Mouse (Mus musculus) myocyte (in vitro differentiated cells): ENCODE data around the gene Pate1. TPM values are rescaled to one million over a fixed set of nuclear protein-coding genes. Genes with fewer than 3 reads are reported as not detected.

ENCODE experiments used
- H3K27me3 ChIP-seq: one replicate; pipeline ENCODE4 v1.6.1; 2011; ENCODE audit not compliant: control insufficient read depth, insufficient read depth, insufficient read length
- H3K36me3 ChIP-seq: one replicate; pipeline ENCODE4 v1.6.1; 2011; ENCODE audit not compliant: control insufficient read depth, insufficient read depth
- H3K4me2 ChIP-seq: one replicate; pipeline ENCODE4 v1.6.1; 2011; ENCODE audit warnings: low read depth, control low read depth
- H3K4me3 ChIP-seq: one replicate; pipeline ENCODE4 v1.5.1; 2011; ENCODE audit warnings: mild to moderate bottlenecking, control low read depth, moderate library complexity
- H3K79me2 ChIP-seq: one replicate; pipeline ENCODE4 v1.6.1; 2011; ENCODE audit not compliant: control insufficient read depth, insufficient read depth
- H3ac ChIP-seq: one replicate; pipeline ENCODE4 v1.6.1; 2011; ENCODE audit not compliant: control insufficient read depth, insufficient read length
- CEBPB ChIP-seq: IDR thresholded peaks from 2 replicates; pipeline ENCODE4 v1.6.1; 2011; ENCODE audit warnings: mild to moderate bottlenecking, moderate library complexity; ENCODE audit not compliant: poor library complexity, insufficient read depth, severe bottlenecking
- E2F4 ChIP-seq: IDR thresholded peaks from one replicate; pipeline ENCODE4 v1.6.1; 2011; ENCODE audit warnings: mild to moderate bottlenecking, control low read depth, moderate library complexity; ENCODE audit not compliant: insufficient read depth
- MAX ChIP-seq: IDR thresholded peaks from one replicate; pipeline ENCODE4 v1.6.1; 2011; ENCODE audit warnings: low read depth, mild to moderate bottlenecking, control low read depth
- MYOD1 ChIP-seq, 3 experiments: IDR thresholded peaks; one replicate each; pipeline ENCODE4 v1.6.1; 2011; ENCODE audit warnings: control low read depth in 2 of 3, low read depth in 2 of 3, mild to moderate bottlenecking in 2 of 3, moderate library complexity in 1 of 3; ENCODE audit not compliant: insufficient read length in 2 of 3, control insufficient read depth in 1 of 3
- MYOG ChIP-seq, 3 experiments: IDR thresholded peaks; one replicate each; pipeline ENCODE4 v1.6.1; 2011; ENCODE audit warnings: control low read depth in 2 of 3, low read depth in 2 of 3, mild to moderate bottlenecking in 2 of 3; ENCODE audit not compliant: insufficient read length in 2 of 3, control insufficient read depth in 1 of 3, insufficient read depth in 1 of 3
- POLR2A ChIP-seq: IDR thresholded peaks from one replicate; pipeline ENCODE4 v1.6.1; 2011; ENCODE audit warnings: low read depth, mild to moderate bottlenecking, control low read depth, moderate library complexity; ENCODE audit not compliant: insufficient read length
- POLR2AphosphoS2 ChIP-seq: IDR thresholded peaks from one replicate; pipeline ENCODE4 v1.6.1; 2011; ENCODE audit warnings: low read depth, control low read depth; ENCODE audit not compliant: insufficient read length
- REST ChIP-seq: IDR thresholded peaks from one replicate; pipeline ENCODE4 v1.6.1; 2011; ENCODE audit warnings: mild to moderate bottlenecking, control low read depth, moderate library complexity; ENCODE audit not compliant: insufficient read depth, insufficient read length
- SRF ChIP-seq: IDR thresholded peaks from one replicate; pipeline ENCODE4 v1.6.1; 2011; ENCODE audit warnings: low read depth; ENCODE audit not compliant: control insufficient read depth, insufficient read length
- TCF12 ChIP-seq: IDR thresholded peaks from one replicate; pipeline ENCODE4 v1.6.1; 2011; ENCODE audit warnings: mild to moderate bottlenecking, control low read depth; ENCODE audit not compliant: poor library complexity, insufficient read depth, severe bottlenecking
- TCF3 ChIP-seq: IDR thresholded peaks from one replicate; pipeline ENCODE4 v1.6.1; 2011; ENCODE audit warnings: low read depth, control low read depth; ENCODE audit not compliant: insufficient read length
- USF1 ChIP-seq: IDR thresholded peaks from one replicate; pipeline ENCODE4 v1.6.1; 2011; ENCODE audit warnings: low read depth, mild to moderate bottlenecking, control low read depth, moderate library complexity
- polyA plus RNA-seq: library from polyadenylated mRNA; unstranded; fragments of >200 nt; fragmentation: generic; extraction: Trizol; gene quantifications from one replicate; pipeline ENCODE4 v1.2.1, GENCODE M21; 2012; ENCODE audit warnings: missing spikeins

Gene Pate1
- polyA plus RNA-seq, result 0.13 TPM

GRCm38 (mm10) chr9:35687013-35687412 is at the start of gene Pate1:
Gene Pate1 (minus strand): TSS chr9:35687390.
- TF ChIP-seq TCF12 (no peak), MYOD1 (IDR thresholded peaks at IDR 0.05; ENCODE audit: control insufficient read depth in 1 of 3, insufficient read length in 2 of 3, low read depth in 2 of 3) (peak in 1 of 3 experiments; percentile 23), CEBPB (peak; percentile 89)
- Histone ChIP-seq H3K27me3 (no peaks in the 10 kb centered on the region), H3ac (no peak within 1 kb of the TSS), H3K36me3 (no peaks in the 10 kb centered on the region), H3K4me2 (peak within 1 kb of the TSS; percentile 52), H3K79me2 (no peaks in the 10 kb centered on the region), H3K4me3 (no peak within 1 kb of the TSS)

GRCm38 (mm10) chr9:35707265-35707664 is 20.1 kb upstream of the Pate1 start:
- TF ChIP-seq MYOD1 (IDR thresholded peaks at IDR 0.05; ENCODE audit: control insufficient read depth in 1 of 3, insufficient read length in 2 of 3, low read depth in 2 of 3) (no peak), USF1 (no peak), E2F4 (no peak), POLR2A (no peak), MYOG (IDR thresholded peaks at IDR 0.05; ENCODE audit: control insufficient read depth in 1 of 3, insufficient read depth in 1 of 3, insufficient read length in 2 of 3, low read depth in 2 of 3) (no peak)
- no peaks in the 10 kb centered on the region for H3K27me3 ChIP-seq
- no peaks in the 10 kb centered on the region for H3K79me2 ChIP-seq
- no peak overlapping the region for H3K4me3 ChIP-seq
- H3K36me3 ChIP-seq, result no peaks in the 10 kb centered on the region
- H3ac ChIP-seq, result no peak overlapping the region
- no peak overlapping the region for H3K4me2 ChIP-seq

GRCm38 (mm10) chr9:35691924-35692323 is 4.7 kb upstream of the Pate1 start:
- no peak overlapping the region for H3K4me3 ChIP-seq
- H3ac ChIP-seq, result no peak overlapping the region
- H3K79me2 ChIP-seq, result no peaks in the 10 kb centered on the region
- no peak overlapping the region for H3K4me2 ChIP-seq
- H3K27me3 ChIP-seq, result no peaks in the 10 kb centered on the region
- H3K36me3 ChIP-seq, result no peaks in the 10 kb centered on the region
- TF ChIP-seq POLR2A (no peak), TCF3 (no peak), MYOD1 (IDR thresholded peaks at IDR 0.05; ENCODE audit: control insufficient read depth in 1 of 3, insufficient read length in 2 of 3, low read depth in 2 of 3) (no peak), REST (no peak), POLR2AphosphoS2 (no peak), MYOG (IDR thresholded peaks at IDR 0.05; ENCODE audit: control insufficient read depth in 1 of 3, insufficient read depth in 1 of 3, insufficient read length in 2 of 3, low read depth in 2 of 3) (no peak), MAX (no peak), SRF (no peak), TCF12 (no peak), CEBPB (no peak), E2F4 (no peak), USF1 (no peak)

GRCm38 (mm10) chr9:35673557-35673956 is 13.6 kb downstream of the Pate1 start:
- no peak overlapping the region for H3K4me3 ChIP-seq
- H3K4me2 ChIP-seq, result peak overlapping the region; percentile 67
- H3ac ChIP-seq, result no peak overlapping the region
- TF ChIP-seq CEBPB (peak; percentile 79), REST (no peak), POLR2A (no peak)
- H3K27me3 ChIP-seq, result no peaks in the 10 kb centered on the region
- H3K79me2 ChIP-seq, result no peaks in the 10 kb centered on the region
- H3K36me3 ChIP-seq, result no peaks in the 10 kb centered on the region

GRCm38 (mm10) chr9:35648102-35648501 is 39.1 kb downstream of the Pate1 start, which contains the start of gene Pate3:
Gene Pate3 (minus strand): TSS chr9:35648202.
- Histone ChIP-seq H3K27me3 (no peaks in the 10 kb centered on the region), H3ac (no peak within 1 kb of the TSS), H3K4me3 (no peak within 1 kb of the TSS), H3K36me3 (no peaks in the 10 kb centered on the region), H3K4me2 (no peak within 1 kb of the TSS), H3K79me2 (no peaks in the 10 kb centered on the region)
- TF ChIP-seq TCF3, result no peak
- no peak for TF ChIP-seq MYOG (IDR thresholded peaks at IDR 0.05; ENCODE audit: control insufficient read depth in 1 of 3, insufficient read depth in 1 of 3, insufficient read length in 2 of 3, low read depth in 2 of 3)
- no peak for TF ChIP-seq REST
- TF ChIP-seq MYOD1 (IDR thresholded peaks at IDR 0.05; ENCODE audit: control insufficient read depth in 1 of 3, insufficient read length in 2 of 3, low read depth in 2 of 3), result no peak
- TF ChIP-seq POLR2AphosphoS2, result no peak
- no peak for TF ChIP-seq SRF
- TF ChIP-seq E2F4, result no peak
- no peak for TF ChIP-seq POLR2A
- TF ChIP-seq TCF12, result no peak
- no peak for TF ChIP-seq CEBPB

Other genes with a start within 250 kb of the Pate1 start
- gene Gm1113, start 169.1 kb downstream of the Pate1 start, polyA plus RNA-seq, result not detected
- gene Ddx25, start 128.9 kb downstream of the Pate1 start, polyA plus RNA-seq, result not detected
- 4.2 TPM for gene Pus3, start 128.8 kb downstream of the Pate1 start, polyA plus RNA-seq
- 0.24 TPM for gene Pate2, start 117.1 kb downstream of the Pate1 start, polyA plus RNA-seq
- 5.1 TPM for gene Hyls1, start 117.0 kb downstream of the Pate1 start, polyA plus RNA-seq
- not detected for gene Pate4, start 75.4 kb downstream of the Pate1 start, polyA plus RNA-seq
- not detected for gene Pate3, start 39.2 kb downstream of the Pate1 start, polyA plus RNA-seq
- not detected for gene Gm17677, start 53.7 kb upstream of the Pate1 start, polyA plus RNA-seq
- gene Gm17727, start 90.7 kb upstream of the Pate1 start, polyA plus RNA-seq, result not detected
- not detected for gene Gm27235, start 102.7 kb upstream of the Pate1 start, polyA plus RNA-seq
- not detected for gene D730048I06Rik, start 102.7 kb upstream of the Pate1 start, polyA plus RNA-seq
- not detected for gene 9230110F15Rik, start 156.8 kb upstream of the Pate1 start, polyA plus RNA-seq
- not detected for gene 9230113P08Rik, start 221.0 kb upstream of the Pate1 start, polyA plus RNA-seq